Mouse (Mus musculus) kidney, adult 2 months (tissue): ENCODE results near the gene Snx17. TPM values are rescaled to one million over a fixed set of nuclear protein-coding genes. Genes with fewer than 3 reads are reported as not detected.

ENCODE experiments used
- DNase-seq: peaks from one replicate; pipeline ENCODE4 v3.0.0; 2021
- H3K27ac ChIP-seq: fragments of 200-500 bp; 2 replicates; pipeline ENCODE4 v1.5.1; 2012; ENCODE audit warnings: low read depth, low read length, control low read depth, inconsistent platforms; ENCODE audit not compliant: insufficient read depth
- H3K27me3 ChIP-seq: fragments of 200-500 bp; replicated peaks from 2 replicates; pipeline ENCODE4 v1.6.1; 2012; ENCODE audit warnings: mild to moderate bottlenecking, moderate library complexity, low read length, inconsistent platforms; ENCODE audit not compliant: control insufficient read depth, insufficient read depth
- H3K36me3 ChIP-seq: fragments of 200-500 bp; 2 replicates; pipeline ENCODE4 v1.6.1; 2012; ENCODE audit warnings: mild to moderate bottlenecking, moderate library complexity, low read length, inconsistent platforms; ENCODE audit not compliant: control insufficient read depth, insufficient read depth
- H3K4me1 ChIP-seq: fragments of 200-500 bp; 2 replicates; pipeline ENCODE4 v1.6.1; 2011; ENCODE audit warnings: low read length; ENCODE audit not compliant: control insufficient read depth, insufficient read depth
- H3K4me3 ChIP-seq: fragments of 200-500 bp; 2 replicates; pipeline ENCODE4 v1.5.1; 2011; ENCODE audit warnings: mild to moderate bottlenecking, low read depth, low read length, control low read depth; ENCODE audit not compliant: insufficient read depth
- CTCF ChIP-seq: fragments of 200-500 bp; conservative IDR thresholded peaks from 2 replicates; pipeline ENCODE4 v1.5.1; 2011; ENCODE audit warnings: low read depth, mild to moderate bottlenecking, control low read depth, low read length, moderate library complexity, mixed read lengths; ENCODE audit not compliant: insufficient read depth, insufficient read length
- POLR2A ChIP-seq: fragments of 200-500 bp; IDR thresholded peaks from one replicate; pipeline ENCODE4 v1.6.1; 2011; ENCODE audit warnings: low read depth, low read length, control low read depth
- WGBS: fragments of 180-500 bp; shearing (Covaris S2); methylation state at CpG from one replicate; pipeline ENCODE4 v1.1.7; 2018; 5-methylcytosine and 5-hydroxymethylcytosine counted together
- polyA plus RNA-seq: library from polyadenylated mRNA; depleted of rRNA; stranded (reverse); fragments of >200 nt; gene quantifications from 2 replicates; pipeline ENCODE4 v1.2.3, GENCODE M21; 2012

The Snx17 gene
- polyA plus RNA-seq, 1 experiment, result 94.1 TPM

DNA sequence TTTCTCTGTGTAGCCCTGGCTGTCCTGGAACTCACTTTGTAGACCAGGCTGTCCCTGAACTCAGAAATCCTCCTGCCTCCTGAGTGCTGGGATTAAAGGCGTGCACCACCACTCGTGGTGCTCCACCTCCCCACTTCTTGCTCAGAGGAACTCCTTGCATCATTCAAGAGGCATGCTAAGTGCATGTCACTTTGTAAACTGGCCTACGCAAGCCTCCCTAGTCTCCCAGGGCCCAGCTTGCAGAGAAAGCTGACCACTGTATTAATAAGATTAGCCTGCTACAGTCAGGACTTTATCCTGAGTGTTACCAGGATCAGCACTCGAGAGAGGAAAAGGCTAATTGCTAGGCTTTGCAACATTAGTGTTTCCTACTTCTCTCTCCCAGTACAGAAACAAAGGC, 24.4 kb upstream of the Snx17 start:
- Histone ChIP-seq H3K36me3 (peaks cover 15% of the 10 kb centered on the region), H3K4me1 (no peaks in the 10 kb centered on the region), H3K4me3 (no peak overlapping the region), H3K27me3 (no peaks in the 10 kb centered on the region), H3K27ac (no peak overlapping the region)
- no peak for DNase-seq
- TF ChIP-seq POLR2A (no peak), CTCF (no peak)
- WGBS, result 92% methylated on average over 4 of the region's 4 CpGs

DNA sequence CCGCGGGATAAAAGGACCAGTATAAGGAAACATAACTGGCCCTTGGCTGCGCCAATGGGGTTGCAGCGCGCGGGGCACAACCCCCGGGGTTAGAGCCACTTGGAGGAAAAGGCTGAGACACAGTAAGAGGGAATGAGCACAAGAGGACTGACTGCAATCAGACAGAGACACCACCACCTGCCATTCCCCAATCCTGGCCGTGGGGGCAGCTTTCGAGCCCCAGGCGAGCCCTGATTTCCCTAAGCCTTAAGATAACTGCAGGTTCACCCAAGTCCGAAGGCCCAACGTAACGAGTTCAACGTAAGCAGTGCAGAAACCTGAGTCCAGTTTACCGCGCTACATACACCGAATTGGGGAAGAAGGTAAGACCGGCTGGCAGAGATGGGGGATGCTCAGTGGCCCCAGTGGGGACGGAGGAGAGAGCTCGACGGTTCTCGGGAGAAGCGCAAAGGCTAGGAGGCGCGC, 13.7 kb upstream of the Snx17 start:
- TF ChIP-seq CTCF (no peak), POLR2A (no peak)
- peak overlapping the region; percentile 89; the same call in 1 of the 2 replicates for H3K27ac ChIP-seq
- no peaks in the 10 kb centered on the region for H3K36me3 ChIP-seq
- no peaks in the 10 kb centered on the region for H3K27me3 ChIP-seq
- peak; percentile 48 for DNase-seq
- peak overlapping the region; percentile 82 for H3K4me3 ChIP-seq
- under 1% methylated on average over 25 of the region's 25 CpGs for WGBS
- H3K4me1 ChIP-seq, result peaks cover 4% of the 10 kb centered on the region; the same call in 1 of the 2 replicates

DNA sequence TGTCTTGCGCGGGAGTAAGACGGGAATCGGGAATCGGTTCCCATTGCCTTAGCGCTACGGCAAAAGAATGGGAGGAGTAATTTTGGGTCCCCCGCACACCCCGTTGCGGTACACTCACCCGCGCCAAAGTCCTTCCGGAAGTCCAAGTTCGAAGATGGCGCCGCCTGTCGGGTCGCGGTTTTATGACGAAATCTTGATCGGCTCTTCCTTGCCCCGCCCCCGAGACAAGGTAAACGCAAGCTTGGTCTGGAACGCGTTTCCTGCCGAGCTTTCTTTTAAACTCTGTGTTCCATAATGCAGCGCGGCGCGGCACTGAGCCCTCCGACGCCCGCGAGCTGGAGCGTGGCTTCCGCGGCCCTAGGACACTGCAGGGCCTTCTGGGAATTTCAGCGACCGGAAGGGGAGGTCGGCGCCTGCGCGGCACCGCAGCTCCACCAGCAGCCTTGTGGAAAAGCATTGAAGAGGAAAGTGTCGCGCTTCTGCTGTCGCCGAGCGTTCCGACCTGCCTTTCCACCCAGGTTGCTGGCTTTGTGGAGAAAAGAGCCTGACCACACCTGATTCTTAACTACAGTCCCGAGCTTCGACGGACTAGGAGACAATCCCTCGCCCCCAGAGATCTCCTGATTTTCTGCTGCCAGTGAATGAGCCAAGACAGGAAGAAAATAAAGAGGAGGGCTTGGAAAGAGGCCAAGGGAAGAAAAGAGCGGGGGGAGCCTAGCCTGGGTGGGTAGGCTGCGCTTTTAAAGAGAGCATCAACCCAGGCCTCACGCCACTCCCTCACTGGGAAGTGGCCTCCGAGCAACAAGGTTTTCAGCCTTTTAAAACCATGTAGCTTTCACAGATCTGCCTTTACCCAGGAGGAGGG, 13.0 kb upstream of the Snx17 start, which contains the start of the genes Gm29609 and Gtf3c2:
Gene Gm29609 (minus strand): TSS at position 146 of the 865 bp plus-strand sequence.
Gene Gtf3c2 (minus strand): TSS at position 379 of the 865 bp plus-strand sequence.
- Histone ChIP-seq H3K36me3 (no peaks in the 10 kb centered on the region), H3K27me3 (no peaks in the 10 kb centered on the region), H3K27ac (peak within 1 kb of the TSS; percentile 89), H3K4me3 (peak within 1 kb of the TSS; percentile 82), H3K4me1 (peaks cover 4% of the 10 kb centered on the region; the same call in 1 of the 2 replicates)
- TF ChIP-seq POLR2A, result peak; percentile 54
- no peak for TF ChIP-seq CTCF
- peak; percentile 97 for DNase-seq
- whole genome bisulfite sequencing, result under 1% methylated on average over 59 of the region's 59 CpGs

DNA sequence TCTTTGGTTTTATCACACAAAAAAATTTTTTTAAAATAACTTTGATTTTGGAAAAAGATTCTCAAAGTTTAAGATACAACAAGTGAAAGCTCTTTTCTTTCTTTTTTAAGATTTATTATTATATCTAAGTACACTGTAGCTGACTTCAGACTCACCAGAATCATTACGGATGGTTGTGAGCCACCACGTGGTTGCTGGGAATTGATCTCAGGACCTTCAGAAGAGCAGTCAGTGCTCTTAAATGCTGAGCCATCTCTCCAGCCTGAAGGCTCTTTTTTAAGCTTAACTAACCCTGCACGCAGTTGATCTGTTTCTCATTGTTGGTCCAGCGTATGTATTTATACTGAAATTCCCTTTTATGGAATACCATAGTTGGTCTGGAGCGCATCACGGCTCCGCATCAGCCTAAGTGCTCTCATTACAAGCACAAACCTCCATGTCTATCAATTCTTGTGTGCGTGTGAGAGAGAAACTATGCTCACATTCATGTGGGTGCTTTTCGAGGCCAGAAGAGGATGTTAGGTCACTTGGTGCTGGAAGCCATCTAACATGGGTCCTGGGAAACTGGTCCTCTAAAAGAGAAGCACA, 11.8 kb upstream of the Snx17 start:
- WGBS, result 94% methylated on average over 9 of the region's 9 CpGs
- no peak overlapping the region for H3K4me3 ChIP-seq

DNA sequence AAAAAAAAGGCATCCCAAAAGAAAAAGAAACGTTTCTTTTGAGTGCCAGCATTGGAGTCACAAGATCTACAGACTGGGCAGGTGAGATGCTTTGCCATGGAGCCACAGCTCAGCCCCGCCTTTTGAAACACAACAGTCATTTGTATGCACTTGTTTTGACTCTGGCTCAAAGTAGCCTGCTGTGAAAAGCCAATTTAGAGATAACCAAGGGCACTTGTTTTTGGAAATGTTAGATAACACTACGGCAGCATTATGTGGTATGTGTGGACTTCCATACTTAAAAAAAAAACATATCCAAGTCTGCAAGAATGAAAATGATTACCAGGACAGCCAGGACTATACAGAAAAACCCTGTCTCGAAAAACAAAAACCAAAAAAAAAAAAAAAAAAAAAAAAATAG, 9.3 kb upstream of the Snx17 start:
- H3K4me3 ChIP-seq, result no peak overlapping the region
- no peak for DNase-seq
- H3K4me1 ChIP-seq, result peaks cover 4% of the 10 kb centered on the region; the same call in 1 of the 2 replicates
- TF ChIP-seq POLR2A (no peak), CTCF (no peak)
- no peak overlapping the region for H3K27ac ChIP-seq
- no peaks in the 10 kb centered on the region for H3K27me3 ChIP-seq
- H3K36me3 ChIP-seq, result no peaks in the 10 kb centered on the region; the same call in none of the 2 replicates
- 67% methylated on average over 4 of the region's 4 CpGs for WGBS

More for the DNA sequence above, 11.8 kb upstream of the Snx17 start:
- Histone ChIP-seq H3K27ac (no peak overlapping the region), H3K27me3 (no peaks in the 10 kb centered on the region), H3K4me1 (peaks cover 4% of the 10 kb centered on the region; the same call in 1 of the 2 replicates), H3K36me3 (no peaks in the 10 kb centered on the region)
- TF ChIP-seq CTCF (no peak), POLR2A (no peak)
- no peak for DNase-seq

DNA sequence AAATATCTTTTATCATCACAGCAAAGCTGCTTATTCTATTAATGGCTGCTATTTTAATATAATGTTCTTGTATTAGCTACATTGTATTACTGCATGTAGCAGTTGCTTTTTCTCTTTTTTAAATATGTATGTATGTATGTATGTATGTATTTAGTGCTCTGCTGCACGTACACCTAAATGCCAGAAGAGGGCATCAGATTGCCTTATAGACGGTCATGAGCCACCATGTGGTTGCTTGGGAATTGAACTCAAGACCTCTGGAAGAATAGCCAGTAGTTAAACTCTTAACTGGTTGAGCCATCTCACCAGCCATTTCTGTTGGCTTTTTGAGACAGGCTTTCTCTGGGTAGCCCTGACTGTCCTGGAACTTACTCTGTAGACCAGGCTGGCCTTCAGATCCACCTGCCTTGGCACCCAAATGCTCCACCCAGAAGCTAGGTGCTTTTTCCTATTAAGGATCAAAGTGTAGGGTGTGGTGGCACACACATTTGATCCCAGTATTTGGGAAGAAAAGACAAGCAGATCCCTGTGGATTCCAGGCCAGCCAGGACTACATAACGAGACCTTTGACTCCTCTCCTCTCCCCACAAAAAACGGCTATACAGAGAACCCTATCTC, 4.7 kb upstream of the Snx17 start:
- 78% methylated on average over 4 of the region's 4 CpGs for WGBS
- Histone ChIP-seq H3K27ac (no peak overlapping the region), H3K4me3 (no peak overlapping the region), H3K4me1 (peaks cover 5% of the 10 kb centered on the region), H3K27me3 (no peaks in the 10 kb centered on the region), H3K36me3 (no peaks in the 10 kb centered on the region; the same call in none of the 2 replicates)
- no peak for DNase-seq
- TF ChIP-seq POLR2A (no peak), CTCF (peak; percentile 29; the same call in 1 of the 2 replicates)

DNA sequence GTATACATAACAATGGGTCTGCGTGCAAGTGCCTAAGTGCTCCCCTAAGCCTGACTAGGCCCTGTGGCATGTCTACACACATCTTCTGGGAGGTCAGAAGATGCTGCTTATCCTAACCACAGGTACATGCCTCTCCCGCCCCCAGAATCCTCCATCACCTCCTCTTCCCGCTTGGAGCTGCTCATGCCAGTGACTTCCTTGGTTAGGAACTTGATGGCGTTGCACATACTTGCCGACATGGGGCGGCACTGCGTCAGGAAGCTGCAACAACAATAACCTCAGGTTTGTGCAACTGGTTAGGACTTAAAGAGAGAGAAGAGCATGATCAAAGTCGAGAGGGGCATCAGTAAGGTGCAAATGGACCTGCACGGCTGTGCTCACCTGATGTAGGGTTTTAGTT, 2.8 kb upstream of the Snx17 start:
- TF ChIP-seq POLR2A, result no peak
- Histone ChIP-seq H3K4me1 (peaks cover 7% of the 10 kb centered on the region), H3K27me3 (no peaks in the 10 kb centered on the region), H3K36me3 (no peaks in the 10 kb centered on the region; the same call in none of the 2 replicates), H3K27ac (no peak overlapping the region), H3K4me3 (no peak overlapping the region)
- no peak for DNase-seq
- WGBS, result 91% methylated on average over 9 of the region's 9 CpGs
